Mouse (Mus musculus): ENCODE measurements around the gene Hist1h3i.

GRCm38 (mm10) chr13:21733466-21733865 is 49.7 kb downstream of the Hist1h3i start:
- TF ChIP-seq CTCF (IDR thresholded peaks at IDR 0.05) (peak; percentile 18; the same call in 1 of the 2 replicates), EP300 (IDR thresholded peaks at IDR 0.05) (no peak)
